Mouse (Mus musculus) left cerebral cortex, adult 2 months (tissue): ENCODE data around the gene Styk1. TPM values are rescaled to one million over a fixed set of nuclear protein-coding genes. Genes with fewer than 3 reads are reported as not detected.

Source experiments
- DNase-seq, 2 experiments: peaks; one replicate each; pipeline ENCODE4 v3.0.0; 2021 to 2022; ENCODE audit warnings: low spot score in 2 of 2, mixed read lengths in 1 of 2; ENCODE audit errors: extremely low spot score in 1 of 2
- H3K27ac ChIP-seq: fragments of 200-600 bp; 2 replicates; pipeline ENCODE4 v1.8.1; 2022
- H3K4me3 ChIP-seq: fragments of 200-600 bp; 2 replicates; pipeline ENCODE4 v1.8.1; 2022
- CTCF ChIP-seq: fragments of 200-600 bp; IDR thresholded peaks from 2 replicates; pipeline ENCODE4 v1.8.1; 2022; ENCODE audit warnings: antibody characterized with exemption, mild to moderate bottlenecking, moderate library complexity
- intact Hi-C: fragments of 180-260 bp; cut with DNase I; formaldehyde crosslinking; loops from one replicate; pipeline ENCODE4 v1.15.1; 2025
- total RNA-seq, 2 experiments: library from RNA; stranded (reverse); gene quantifications; 2 replicates each; pipeline ENCODE4 v1.2.3; 2021

Gene Styk1
- total RNA-seq, 2 experiments from 2014 or later = 0.65 to 0.81 TPM

DNA sequence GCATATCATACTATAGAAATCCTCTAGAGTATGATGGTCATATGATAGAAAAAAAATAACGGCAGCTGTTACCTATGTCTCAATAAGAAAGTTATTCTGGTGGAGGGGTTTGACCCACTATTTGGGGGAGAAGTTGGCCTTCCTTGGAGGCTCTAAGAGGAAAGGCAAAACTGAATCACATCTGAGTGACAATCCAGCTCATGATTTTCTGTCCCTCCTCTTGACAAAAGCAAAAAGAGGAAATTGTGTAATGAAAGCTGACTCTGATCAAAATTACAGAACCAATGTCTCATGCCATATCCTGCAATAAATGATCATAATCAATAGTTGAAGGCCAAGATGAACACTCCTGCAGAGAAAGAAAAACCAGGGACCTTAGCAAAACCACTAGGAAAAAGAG lies 81.1 kb downstream of the Styk1 start:
- intact Hi-C loops = no loop called here
- DNase-seq = no peak
- H3K4me3 ChIP-seq = no peak overlapping the region
- H3K27ac ChIP-seq = no peak overlapping the region
- TF ChIP-seq CTCF = no peak

DNA sequence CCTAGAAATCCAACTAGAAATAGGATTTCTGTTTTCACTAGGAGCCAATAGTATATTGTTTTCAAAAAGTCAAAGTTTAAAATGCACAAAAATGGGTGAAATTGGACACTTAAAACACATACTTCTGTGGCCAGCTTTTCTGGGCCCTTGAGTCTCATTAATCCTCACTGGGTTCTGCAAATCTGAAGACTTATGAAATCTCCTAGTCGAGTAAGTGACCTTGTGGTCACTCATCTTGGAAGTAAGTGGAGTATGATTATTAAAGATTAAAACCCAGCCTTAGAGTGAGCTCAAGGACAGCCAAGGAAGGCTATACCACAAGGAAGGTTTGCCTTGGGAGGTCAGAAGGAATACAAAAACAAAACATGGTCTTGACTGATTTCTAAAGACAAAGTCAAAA lies 83.1 kb downstream of the Styk1 start:
- intact Hi-C loops = no loop called here
- TF ChIP-seq CTCF = no peak
- no peak overlapping the region for H3K27ac ChIP-seq
- no peak for DNase-seq
- no peak overlapping the region for H3K4me3 ChIP-seq

DNA sequence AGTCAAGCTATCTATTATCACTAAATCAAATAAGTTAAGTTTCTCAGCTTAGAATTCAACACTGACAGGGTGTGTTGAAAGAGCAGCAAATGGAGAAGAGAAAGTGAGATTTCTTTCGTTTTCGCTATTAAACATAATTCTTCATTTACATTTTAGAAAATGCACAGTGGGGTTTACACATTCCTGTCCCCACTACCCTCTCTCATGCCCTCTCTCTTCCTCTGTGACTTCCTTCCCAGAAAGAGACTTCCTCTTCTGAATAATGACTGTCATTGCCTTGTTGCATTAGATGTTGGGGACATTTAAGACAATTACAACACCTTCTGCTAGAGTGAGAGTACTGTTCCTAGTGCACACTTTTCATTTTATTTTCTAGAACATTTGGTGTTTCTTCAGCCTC lies 83.8 kb downstream of the Styk1 start:
- Histone ChIP-seq H3K4me3 (no peak overlapping the region), H3K27ac (no peak overlapping the region)
- intact Hi-C loops = no loop called here
- TF ChIP-seq CTCF = no peak
- no peak for DNase-seq

DNA sequence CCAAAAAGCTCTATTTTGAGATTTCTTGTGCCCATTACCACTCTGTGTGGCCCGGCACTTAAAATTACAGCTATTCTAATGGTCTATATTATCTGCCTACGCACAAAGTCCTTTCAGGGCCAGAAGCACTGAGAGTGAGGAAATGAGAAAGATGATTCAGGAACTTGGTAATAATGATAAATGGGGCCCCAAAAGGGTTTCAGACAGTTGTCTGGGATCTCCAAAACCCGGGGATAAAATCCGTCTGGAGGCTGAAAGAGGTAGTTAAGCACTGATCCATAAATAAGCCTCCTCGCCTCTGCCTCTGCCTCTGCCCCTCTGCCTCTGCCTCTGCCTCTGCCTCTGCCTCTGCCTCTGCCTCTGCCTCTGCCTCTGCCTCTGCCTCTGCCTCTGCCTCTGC lies 89.2 kb downstream of the Styk1 start:
- intact Hi-C loops = no loop called here
- no peak for DNase-seq
- Histone ChIP-seq H3K4me3 (no peak overlapping the region), H3K27ac (no peak overlapping the region)
- TF ChIP-seq CTCF = no peak

DNA sequence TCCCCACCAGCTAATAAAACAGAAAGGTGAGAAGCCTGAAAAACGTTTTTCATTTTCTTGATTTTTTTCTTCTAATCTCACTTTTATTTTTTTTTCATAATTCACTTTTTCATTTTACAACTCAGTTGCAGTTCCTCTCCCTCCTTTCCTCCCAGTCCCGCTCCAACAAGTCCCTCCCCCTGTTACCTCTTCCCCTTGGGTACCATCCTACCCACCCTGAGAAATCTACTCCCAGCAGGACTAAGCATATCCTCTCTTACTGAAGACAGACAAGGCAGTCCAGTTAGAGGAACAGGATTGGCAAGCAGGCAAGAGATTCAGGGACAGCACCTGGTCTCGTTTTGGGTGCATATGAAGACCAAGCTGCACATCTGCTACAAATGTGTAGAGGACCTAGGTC lies 90.6 kb downstream of the Styk1 start:
- intact Hi-C loops = no loop called here
- DNase-seq = no peak
- Histone ChIP-seq H3K4me3 (no peak overlapping the region), H3K27ac (no peak overlapping the region)
- TF ChIP-seq CTCF = no peak

DNA sequence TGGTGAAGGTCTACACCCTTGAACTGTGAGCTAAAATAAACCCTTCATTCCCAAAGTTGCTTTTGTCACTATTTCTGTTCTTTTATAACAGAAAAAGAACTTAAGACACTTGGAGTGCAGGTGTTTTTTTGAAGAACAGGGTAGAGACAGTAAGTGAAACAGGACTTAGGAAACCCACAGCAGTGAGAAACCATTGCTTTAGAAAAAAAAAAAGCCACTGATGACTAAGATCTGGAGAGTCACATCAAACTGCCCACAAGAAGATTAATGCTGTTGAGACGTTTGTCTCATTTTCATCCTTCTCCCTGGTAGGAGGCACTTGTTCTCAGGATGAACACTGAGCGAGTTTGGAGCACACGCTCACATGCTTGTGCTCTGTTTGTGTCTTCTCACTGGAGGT lies 91.4 kb downstream of the Styk1 start:
- no peak overlapping the region for H3K27ac ChIP-seq

More for the DNA sequence above, 91.4 kb downstream of the Styk1 start:
- no peak for TF ChIP-seq CTCF
- intact Hi-C loops = no loop called here
- no peak overlapping the region for H3K4me3 ChIP-seq
- no peak for DNase-seq

Other genes with a start within 250 kb of the Styk1 start
- gene Klra2, start 106.2 kb downstream of the Styk1 start, total RNA-seq = under 1 TPM; 0.26 to 0.52 TPM
- gene Magohb, start 60.4 kb downstream of the Styk1 start, total RNA-seq = 10 to 100 TPM in 1 of 2 experiments, 1 to 10 TPM in 1; 6.8 to 10.5 TPM
- gene Ybx3, start 34.9 kb upstream of the Styk1 start, total RNA-seq = 10 to 100 TPM; 43.5 to 47.6 TPM
- not detected for gene 5430401F13Rik, start 132.8 kb upstream of the Styk1 start, total RNA-seq
- gene Gm6619, start 132.8 kb upstream of the Styk1 start, total RNA-seq = not detected